Mouse (Mus musculus): Measurements from ENCODE around the gene Ttc28. TPM values are rescaled to one million over a fixed set of nuclear protein-coding genes. Genes with fewer than 3 reads are reported as not detected.
A peak's percentile ranks its signal among the peaks of the same experiment; 100 is the strongest.

Ttc28 gene
- polyA plus RNA-seq, 1 experiment from 2014 or later, result 42.8 TPM

DNA sequence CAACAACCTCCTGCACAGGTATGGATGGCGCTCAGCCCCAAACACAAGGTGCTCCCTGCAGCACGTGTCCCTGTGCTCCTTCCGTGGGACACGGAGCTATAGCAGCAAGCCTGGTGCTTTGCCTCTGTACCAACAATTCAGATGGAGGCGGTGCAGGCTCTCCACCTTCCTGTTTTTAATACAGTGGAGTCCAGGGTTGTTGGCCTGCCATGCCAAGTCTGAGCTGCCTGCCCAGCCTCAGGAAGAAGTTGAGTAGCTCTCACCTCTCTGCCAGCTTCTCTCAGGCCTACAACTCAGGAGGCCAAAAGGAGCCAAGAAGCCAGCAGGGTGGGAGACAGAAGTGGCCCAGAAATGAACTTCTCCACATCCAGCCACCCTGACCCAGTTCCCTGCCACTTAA is 387.1 kb downstream of the Ttc28 start:
- 97% methylated on average over 5 of the region's 5 CpGs for WGBS
- Histone ChIP-seq H3K4me1 (peaks cover 59% of the 10 kb centered on the region), H3K27ac (replicated peaks) (peak overlapping the region; percentile 89), H3K27me3 (no peaks in the 10 kb centered on the region), H3K4me2 (replicated peaks) (no peak overlapping the region), H3K4me3 (no peak overlapping the region), H3K9me3 (no peaks in the 10 kb centered on the region), H3K9ac (replicated peaks) (no peak overlapping the region), H3K36me3 (peaks cover 9% of the 10 kb centered on the region; the same call in 1 of the 2 replicates)
- no peak for ATAC-seq (replicated peaks)

GRCm38 (mm10) chr5:111267100-111267499 is 387.5 kb downstream of the Ttc28 start:
- H3K27ac ChIP-seq (replicated peaks), result peak overlapping the region; percentile 89
- H3K9ac ChIP-seq (replicated peaks), result no peak overlapping the region
- H3K36me3 ChIP-seq, result peaks cover 9% of the 10 kb centered on the region; the same call in 1 of the 2 replicates
- ATAC-seq (replicated peaks), result no peak
- no peaks in the 10 kb centered on the region for H3K27me3 ChIP-seq
- no peaks in the 10 kb centered on the region for H3K9me3 ChIP-seq
- 78% methylated on average over 3 of the region's 3 CpGs for WGBS
- no peak overlapping the region for H3K4me3 ChIP-seq
- H3K4me2 ChIP-seq (replicated peaks), result no peak overlapping the region
- peaks cover 55% of the 10 kb centered on the region for H3K4me1 ChIP-seq

DNA sequence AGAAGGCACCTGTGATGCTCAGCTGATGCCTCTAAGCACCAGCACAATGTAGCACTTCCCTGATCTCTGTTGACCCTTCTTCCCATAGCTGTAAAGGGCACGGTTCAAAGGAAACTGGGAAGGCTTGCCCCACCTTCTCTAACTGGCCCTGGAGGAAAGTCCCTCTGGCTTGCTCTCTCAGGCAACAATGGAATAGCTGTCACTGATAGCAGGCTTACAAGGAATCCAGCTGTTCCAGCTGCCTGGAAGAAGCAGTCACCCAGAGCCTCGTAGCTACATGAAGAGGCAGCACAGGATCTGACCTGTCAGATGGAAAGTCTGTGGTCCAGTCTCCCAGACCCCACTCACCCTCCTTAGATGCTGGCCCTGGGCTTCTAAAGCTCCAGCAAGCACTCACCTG is 389.2 kb downstream of the Ttc28 start:
- Histone ChIP-seq H3K4me2 (replicated peaks) (no peak overlapping the region), H3K9me3 (no peaks in the 10 kb centered on the region), H3K9ac (replicated peaks) (no peak overlapping the region; the same call in 1 of the 2 replicates), H3K4me1 (peaks cover 45% of the 10 kb centered on the region), H3K27me3 (no peaks in the 10 kb centered on the region), H3K36me3 (peaks cover 9% of the 10 kb centered on the region; the same call in 1 of the 2 replicates), H3K27ac (replicated peaks) (peak overlapping the region; percentile 89), H3K4me3 (no peak overlapping the region)
- 23% methylated on average over 2 of the region's 2 CpGs for WGBS
- ATAC-seq (replicated peaks), result no peak

- H3K27me3 ChIP-seq, result no peaks in the 10 kb centered on the region
- no peaks in the 10 kb centered on the region for H3K9me3 ChIP-seq
- no peak overlapping the region for H3K4me3 ChIP-seq
- peaks cover 9% of the 10 kb centered on the region; the same call in 1 of the 2 replicates for H3K36me3 ChIP-seq
- 44% methylated on average over 6 of the region's 6 CpGs for WGBS
- no peak overlapping the region for H3K9ac ChIP-seq (replicated peaks)
- H3K4me2 ChIP-seq (replicated peaks), result no peak overlapping the region
- H3K27ac ChIP-seq (replicated peaks), result peak overlapping the region; percentile 89
- peaks cover 43% of the 10 kb centered on the region for H3K4me1 ChIP-seq
- peak; percentile 57 for ATAC-seq (replicated peaks)
These were observed 390.1 kb downstream of the Ttc28 start for GRCm38 (mm10) chr5:111269613-111270205.

- Histone ChIP-seq H3K4me1 (peaks cover 43% of the 10 kb centered on the region), H3K36me3 (peaks cover 9% of the 10 kb centered on the region; the same call in 1 of the 2 replicates), H3K27ac (replicated peaks) (peak overlapping the region; percentile 89), H3K27me3 (no peaks in the 10 kb centered on the region), H3K9me3 (no peaks in the 10 kb centered on the region), H3K4me3 (no peak overlapping the region), H3K4me2 (replicated peaks) (no peak overlapping the region), H3K9ac (replicated peaks) (no peak overlapping the region)
- ATAC-seq (replicated peaks), result peak; percentile 85
- 41% methylated on average over 15 of the region's 15 CpGs for WGBS
These were observed 390.8 kb downstream of the Ttc28 start for GRCm38 (mm10) chr5:111270246-111271002.

DNA sequence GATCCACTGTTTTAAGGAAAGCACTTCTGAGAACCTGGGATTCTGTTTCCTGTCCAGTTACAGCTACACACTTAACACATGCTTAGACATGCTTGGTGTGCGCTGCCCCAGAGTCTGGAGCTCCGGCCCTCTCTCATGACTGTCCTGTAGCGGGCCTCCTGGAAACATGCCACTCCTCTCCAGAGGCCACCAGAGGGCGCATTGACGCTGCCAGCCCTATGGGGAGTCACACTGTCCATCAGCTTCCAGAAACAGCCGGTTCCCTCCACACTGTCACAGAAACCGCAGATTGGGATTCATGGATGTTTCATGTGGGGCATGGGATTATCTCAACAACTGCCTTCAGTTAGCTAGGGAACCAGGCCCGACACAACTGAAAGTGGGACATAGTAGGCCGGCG is 394.0 kb downstream of the Ttc28 start:
- no peaks in the 10 kb centered on the region for H3K9me3 ChIP-seq
- WGBS, result 27% methylated on average over 10 of the region's 10 CpGs
- no peaks in the 10 kb centered on the region for H3K27me3 ChIP-seq
- H3K27ac ChIP-seq (replicated peaks), result no peak overlapping the region
- peaks cover 19% of the 10 kb centered on the region for H3K36me3 ChIP-seq
- H3K9ac ChIP-seq (replicated peaks), result no peak overlapping the region
- no peak overlapping the region for H3K4me2 ChIP-seq (replicated peaks)
- ATAC-seq (replicated peaks), result 0 out of 2 replicates have a peak, but pooled peaks have one; percentile 11
- no peak overlapping the region for H3K4me3 ChIP-seq
- H3K4me1 ChIP-seq, result peaks cover 37% of the 10 kb centered on the region

DNA sequence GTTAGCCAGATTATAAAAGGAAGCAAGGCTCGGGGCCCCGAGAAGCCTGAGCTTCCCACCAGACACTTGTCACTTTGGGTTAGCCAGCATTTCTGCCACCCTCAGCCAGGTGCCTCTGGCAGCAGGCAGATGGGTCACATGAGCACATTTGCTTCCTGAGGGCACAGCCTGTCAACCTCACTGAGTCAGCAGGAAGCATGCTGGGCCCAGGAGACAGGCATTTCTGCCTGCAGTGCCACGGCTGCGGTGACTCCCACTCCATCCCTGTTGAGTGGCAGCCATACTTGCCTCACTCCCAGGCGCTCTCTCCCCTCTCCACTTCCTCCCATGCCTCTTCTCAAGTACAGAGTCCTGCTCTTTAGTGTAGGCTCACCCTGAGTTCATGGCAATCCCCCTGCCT is 395.3 kb downstream of the Ttc28 start:
- Histone ChIP-seq H3K9me3 (no peaks in the 10 kb centered on the region), H3K4me1 (peaks cover 24% of the 10 kb centered on the region), H3K9ac (replicated peaks) (no peak overlapping the region), H3K36me3 (peaks cover 29% of the 10 kb centered on the region), H3K27ac (replicated peaks) (no peak overlapping the region), H3K4me3 (no peak overlapping the region), H3K27me3 (no peaks in the 10 kb centered on the region), H3K4me2 (replicated peaks) (no peak overlapping the region)
- 76% methylated on average over 5 of the region's 5 CpGs for WGBS
- no peak for ATAC-seq (replicated peaks)

DNA sequence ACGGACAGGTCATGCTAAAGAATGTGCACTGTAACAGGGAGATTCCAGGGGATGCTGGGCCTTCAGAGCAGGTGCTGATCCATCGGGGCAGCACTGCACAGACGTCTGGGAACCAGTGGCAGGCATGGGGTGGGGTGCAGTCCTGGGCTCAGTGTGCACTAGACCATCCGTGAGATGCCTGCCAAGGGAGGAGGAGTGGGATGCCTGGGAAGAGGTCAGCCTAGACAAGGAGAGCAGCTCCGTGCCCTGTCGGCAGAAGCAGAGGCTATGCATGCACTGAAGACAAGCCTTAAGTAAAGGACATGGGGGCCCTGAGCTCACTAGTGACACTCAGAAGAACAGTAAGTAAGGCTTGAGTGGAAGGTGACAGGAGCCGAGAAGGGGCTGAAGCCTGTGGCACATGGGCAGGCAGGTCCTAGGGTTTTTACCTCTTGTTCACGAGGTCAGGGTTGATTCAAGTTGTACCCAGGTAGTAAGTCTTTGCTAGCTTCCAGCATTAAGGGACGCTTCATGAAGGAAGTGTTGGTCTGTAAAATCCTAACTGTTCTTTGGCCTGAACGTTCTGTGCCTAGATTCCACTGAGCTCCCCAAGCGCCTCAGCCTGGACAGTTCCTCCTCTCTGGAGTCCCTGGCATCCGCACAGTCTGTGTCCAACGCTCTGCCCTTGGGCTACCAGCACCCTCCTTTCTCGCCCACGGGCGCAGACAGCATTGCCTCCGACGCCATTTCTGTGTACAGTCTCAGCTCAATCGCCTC is 405.0 kb downstream of the Ttc28 start:
- peaks cover 81% of the 10 kb centered on the region for H3K36me3 ChIP-seq

DNA sequence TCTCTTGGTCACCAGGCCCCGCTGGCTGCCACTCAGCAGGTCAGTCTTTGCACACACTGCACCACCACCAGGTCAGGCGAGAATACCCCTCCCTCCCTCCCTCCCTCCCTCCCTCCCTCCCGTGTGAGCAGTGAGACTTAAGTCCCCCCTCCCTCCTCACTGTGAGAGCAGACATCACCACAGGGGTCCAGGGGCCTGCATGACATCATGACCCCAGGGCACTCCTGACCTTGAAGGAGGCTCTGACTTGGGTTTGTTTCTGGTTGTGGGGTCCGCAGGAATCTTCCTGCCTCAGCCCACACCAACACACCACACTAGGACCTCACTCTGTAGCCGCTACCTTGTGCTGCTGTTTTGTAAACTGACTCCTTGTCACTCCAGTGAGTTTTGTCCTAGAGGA is 408.0 kb downstream of the Ttc28 start:
- peaks cover 16% of the 10 kb centered on the region for H3K4me1 ChIP-seq
- H3K9ac ChIP-seq (replicated peaks), result no peak overlapping the region
- H3K9me3 ChIP-seq, result no peaks in the 10 kb centered on the region
- H3K36me3 ChIP-seq, result peaks cover 55% of the 10 kb centered on the region
- H3K4me2 ChIP-seq (replicated peaks), result no peak overlapping the region
- 59% methylated on average over 5 of the region's 5 CpGs for WGBS
- H3K27ac ChIP-seq (replicated peaks), result no peak overlapping the region
- ATAC-seq (replicated peaks), result no peak
- H3K27me3 ChIP-seq, result no peaks in the 10 kb centered on the region
- no peak overlapping the region for H3K4me3 ChIP-seq

More for the DNA sequence above, 405.0 kb downstream of the Ttc28 start:
- Histone ChIP-seq H3K4me2 (replicated peaks) (no peak overlapping the region), H3K4me1 (0 out of 2 replicates have a peak, but pooled peaks cover 2% of the 10 kb centered on the region), H3K4me3 (no peak overlapping the region), H3K9ac (replicated peaks) (no peak overlapping the region), H3K27me3 (no peaks in the 10 kb centered on the region), H3K27ac (replicated peaks) (no peak overlapping the region), H3K9me3 (no peaks in the 10 kb centered on the region)
- ATAC-seq (replicated peaks), result no peak
- WGBS, result 88% methylated on average over 19 of the region's 19 CpGs

DNA sequence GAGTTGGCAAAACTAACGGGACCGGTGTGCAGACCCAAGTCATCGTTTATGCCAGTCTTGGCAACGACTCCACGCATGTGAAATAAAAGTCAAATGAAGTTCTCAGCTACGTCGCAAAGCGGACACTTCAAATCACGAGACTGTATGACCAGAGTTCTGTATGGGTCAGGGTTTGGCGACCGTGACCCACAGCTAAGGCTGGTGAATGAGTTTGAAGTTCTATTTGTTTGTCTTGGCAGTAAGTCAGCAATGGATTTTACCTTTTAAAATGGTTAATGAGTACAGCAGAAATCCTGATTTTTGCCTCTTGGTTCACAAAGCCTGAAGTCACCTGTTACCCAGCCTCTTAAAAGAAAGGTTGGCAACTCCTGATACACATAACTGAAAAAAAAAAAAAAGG is 408.9 kb downstream of the Ttc28 start:
- H3K4me1 ChIP-seq, result peaks cover 16% of the 10 kb centered on the region
- H3K9ac ChIP-seq (replicated peaks), result no peak overlapping the region
- WGBS, result 88% methylated on average over 11 of the region's 11 CpGs
- no peak overlapping the region for H3K4me2 ChIP-seq (replicated peaks)
- peaks cover 46% of the 10 kb centered on the region for H3K36me3 ChIP-seq
- ATAC-seq (replicated peaks), result no peak
- no peak overlapping the region for H3K4me3 ChIP-seq
- no peaks in the 10 kb centered on the region for H3K9me3 ChIP-seq
- H3K27ac ChIP-seq (replicated peaks), result no peak overlapping the region
- no peaks in the 10 kb centered on the region for H3K27me3 ChIP-seq

DNA sequence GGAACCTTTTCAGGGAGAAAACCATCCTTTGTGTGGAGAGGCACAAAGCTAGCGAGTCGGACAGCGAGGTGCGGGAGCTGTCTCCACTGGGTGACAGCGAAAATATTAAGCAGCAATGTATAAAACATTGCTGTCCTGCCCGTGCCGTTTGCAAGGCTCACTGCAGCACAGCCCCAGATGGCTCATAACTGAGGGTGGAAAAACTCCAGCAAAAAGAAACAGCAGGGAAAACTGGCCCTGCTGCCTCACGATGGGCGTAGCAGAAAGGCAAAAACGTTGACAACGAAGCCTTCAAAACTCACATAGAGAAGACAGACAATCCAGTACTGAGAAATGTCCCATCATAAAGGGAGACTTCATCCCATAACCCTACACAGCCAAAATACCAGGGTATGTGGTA is 410.5 kb downstream of the Ttc28 start:
- Histone ChIP-seq H3K4me1 (peaks cover 16% of the 10 kb centered on the region), H3K9me3 (no peaks in the 10 kb centered on the region), H3K36me3 (peaks cover 30% of the 10 kb centered on the region), H3K9ac (replicated peaks) (no peak overlapping the region), H3K4me2 (replicated peaks) (no peak overlapping the region), H3K27ac (replicated peaks) (peak overlapping the region; percentile 48), H3K4me3 (no peak overlapping the region), H3K27me3 (no peaks in the 10 kb centered on the region)
- WGBS, result 50% methylated on average over 11 of the region's 11 CpGs
- ATAC-seq (replicated peaks), result 0 out of 2 replicates have a peak, but pooled peaks have one; percentile 27

DNA sequence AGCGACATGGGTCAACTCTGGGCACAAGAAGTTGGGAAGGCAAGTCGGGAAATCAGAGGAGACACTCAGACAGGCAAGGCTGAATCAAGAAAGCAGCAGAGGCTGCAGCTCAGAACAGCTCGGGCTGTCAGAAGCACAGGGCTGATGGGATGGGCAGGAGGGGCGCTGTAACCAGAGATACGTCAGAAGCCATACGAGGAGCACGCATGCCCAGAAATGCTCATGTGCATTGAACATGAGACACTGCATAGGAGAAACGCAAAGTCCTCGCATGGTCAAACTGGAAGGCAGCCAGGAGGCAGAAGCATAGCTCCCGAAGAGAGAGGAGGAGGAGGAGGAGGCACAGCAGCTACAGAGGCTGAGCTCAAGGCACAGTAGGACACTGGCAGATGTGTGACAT is 412.0 kb downstream of the Ttc28 start:
- Histone ChIP-seq H3K4me1 (peaks cover 16% of the 10 kb centered on the region), H3K36me3 (peaks cover 16% of the 10 kb centered on the region; the same call in 1 of the 2 replicates), H3K9ac (replicated peaks) (no peak overlapping the region), H3K9me3 (no peaks in the 10 kb centered on the region), H3K4me2 (replicated peaks) (no peak overlapping the region), H3K27me3 (no peaks in the 10 kb centered on the region), H3K27ac (replicated peaks) (peak overlapping the region; percentile 41), H3K4me3 (no peak overlapping the region)
- ATAC-seq (replicated peaks), result peak; percentile 61; the same call in 1 of the 2 replicates
- WGBS, result 62% methylated on average over 10 of the region's 10 CpGs

All from forebrain, embryonic 15.5 days (tissue).